Mouse (Mus musculus) lung, embryonic 16.5 days (tissue): Measurements from ENCODE around the gene Proca1. TPM values are rescaled to one million over a fixed set of nuclear protein-coding genes. Genes with fewer than 3 reads are reported as not detected.

Experiments used
- ATAC-seq: fragments of 200-750 bp; cut with Nextera tagmentation; 2 replicates; pipeline ENCODE4 v1.8.0; 2017; ENCODE audit warnings: low read depth, mild to moderate bottlenecking, moderate library complexity
- H3K27ac ChIP-seq: fragments of 300-500 bp; sonication (generic); 2 replicates; pipeline ENCODE4 v1.5.1; 2014; ENCODE audit warnings: mild to moderate bottlenecking, control low read depth, low read length
- H3K27me3 ChIP-seq: fragments of 300-500 bp; sonication (generic); 2 replicates; pipeline ENCODE4 v1.6.1; 2014; ENCODE audit warnings: low read depth, low read length, mixed read lengths; ENCODE audit not compliant: control insufficient read depth, insufficient read depth
- H3K36me3 ChIP-seq: fragments of 300-500 bp; sonication (generic); 2 replicates; pipeline ENCODE4 v1.6.1; 2014; ENCODE audit warnings: low read length; ENCODE audit not compliant: control insufficient read depth, insufficient read depth
- H3K4me1 ChIP-seq: fragments of 300-500 bp; sonication (generic); replicated peaks from 2 replicates; pipeline ENCODE4 v1.6.1; 2014; ENCODE audit warnings: low read length, mixed read lengths; ENCODE audit not compliant: control insufficient read depth, insufficient read depth
- H3K4me2 ChIP-seq: fragments of 300-500 bp; sonication (generic); 2 replicates; pipeline ENCODE4 v1.6.1; 2014; ENCODE audit warnings: low read depth, low read length, control low read depth
- H3K4me3 ChIP-seq: fragments of 300-500 bp; sonication (generic); 2 replicates; pipeline ENCODE4 v1.5.1; 2014; ENCODE audit warnings: mild to moderate bottlenecking, low read length, control low read depth
- H3K9ac ChIP-seq: fragments of 300-500 bp; sonication (generic); 2 replicates; pipeline ENCODE4 v1.6.1; 2014; ENCODE audit warnings: low read length, control low read depth
- H3K9me3 ChIP-seq: fragments of 300-500 bp; sonication (generic); 2 replicates; pipeline ENCODE4 v1.6.1; 2016; ENCODE audit warnings: low read length; ENCODE audit not compliant: control insufficient read depth
- WGBS: fragments of 180-500 bp; shearing (Covaris S2); extraction: QIAGEN DNeasy Blood & Tissue Kit; methylation state at CpG from one replicate; pipeline ENCODE4 v1.1.7; 2014; 5-methylcytosine and 5-hydroxymethylcytosine counted together
- polyA plus RNA-seq: library from polyadenylated mRNA; unstranded; fragments of >200 nt; fragmentation: Nextera tagmentation; extraction: Ambion mirVana; gene quantifications from 2 replicates; pipeline ENCODE4 v1.2.1, GENCODE M21; 2015

The Proca1 gene
- polyA plus RNA-seq, 1 experiment from 2014 or later: 6.8 TPM

DNA sequence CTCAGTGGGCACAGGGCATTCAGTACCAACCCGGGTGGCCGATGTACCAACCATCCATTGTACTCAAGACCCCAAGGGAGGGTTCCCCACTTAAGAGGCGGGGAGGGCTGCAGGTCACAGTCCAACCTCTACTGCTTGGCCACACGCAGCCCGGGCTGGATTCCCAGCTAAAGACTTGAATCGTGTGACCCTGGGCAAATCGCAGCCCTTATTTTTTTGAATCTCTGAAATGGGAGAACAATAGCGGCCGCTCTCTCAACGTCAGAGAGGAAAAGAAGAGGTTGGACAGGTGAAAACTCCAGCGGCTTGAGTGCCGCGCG, 28.6 kb upstream of the Proca1 start:
- Histone ChIP-seq H3K4me2 (peak overlapping the region; percentile 88), H3K4me3 (peak overlapping the region; percentile 88), H3K27me3 (no peaks in the 10 kb centered on the region), H3K9me3 (no peaks in the 10 kb centered on the region), H3K9ac (peak overlapping the region; percentile 92), H3K36me3 (peaks cover 23% of the 10 kb centered on the region), H3K4me1 (peaks cover 42% of the 10 kb centered on the region), H3K27ac (peak overlapping the region; percentile 99)
- WGBS: 0% methylated on average over 14 of the region's 14 CpGs
- no peak; the same call in 1 of the 2 replicates for ATAC-seq

DNA sequence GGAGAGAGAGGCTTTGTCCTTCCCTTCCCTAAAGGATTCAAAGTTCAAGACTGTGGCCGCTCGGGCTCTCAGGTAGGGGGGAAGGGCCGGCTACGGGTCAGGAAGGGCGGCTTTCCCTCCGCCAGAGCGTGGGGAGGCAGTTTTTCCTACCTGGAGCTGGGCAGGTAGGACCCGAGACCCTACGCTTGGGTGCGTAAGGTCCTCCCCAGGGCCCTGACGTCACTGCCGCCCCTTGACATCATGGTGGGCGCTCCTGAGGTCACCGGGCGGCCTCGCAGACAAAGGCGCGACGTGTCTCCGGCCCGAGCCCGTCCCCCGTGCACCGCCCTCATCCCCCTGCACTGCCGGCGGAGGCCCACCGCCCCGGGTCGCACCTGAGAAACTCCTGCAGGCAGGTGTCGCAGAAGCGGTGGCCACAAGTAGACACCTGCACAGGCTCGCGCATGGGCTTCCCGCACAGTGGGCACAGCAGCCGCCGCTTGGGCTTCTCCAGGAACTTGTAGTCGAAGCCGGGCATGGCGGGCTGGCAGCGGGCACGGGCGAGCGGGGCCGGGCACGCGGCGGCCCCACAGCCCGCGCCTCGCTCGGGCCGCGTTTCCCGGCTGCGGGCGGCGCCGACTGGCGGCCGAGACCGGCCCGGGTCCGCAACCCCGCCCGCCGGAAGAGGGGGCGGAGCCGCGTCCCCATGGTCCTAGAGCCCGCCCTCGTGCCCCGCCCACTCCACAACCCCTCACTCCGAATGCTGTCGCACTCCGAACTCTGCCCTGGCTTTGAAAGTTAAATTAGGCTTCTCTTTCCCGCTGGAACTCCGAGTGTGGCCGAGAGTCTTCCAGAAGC, 28.1 kb upstream of the Proca1 start, which contains the start of gene Traf4:
Gene Traf4, minus strand, starts transcription at position 666 of the 837 bp plus-strand sequence.
- H3K4me3 ChIP-seq: peak within 1 kb of the TSS; percentile 88
- no peaks in the 10 kb centered on the region for H3K9me3 ChIP-seq
- ATAC-seq: peak; percentile 86
- peak within 1 kb of the TSS; percentile 99 for H3K27ac ChIP-seq
- WGBS: under 1% methylated on average over 66 of the region's 78 CpGs
- peak within 1 kb of the TSS; percentile 88 for H3K4me2 ChIP-seq
- peaks cover 17% of the 10 kb centered on the region for H3K36me3 ChIP-seq
- H3K27me3 ChIP-seq: no peaks in the 10 kb centered on the region
- peaks cover 36% of the 10 kb centered on the region for H3K4me1 ChIP-seq
- H3K9ac ChIP-seq: peak within 1 kb of the TSS; percentile 92

DNA sequence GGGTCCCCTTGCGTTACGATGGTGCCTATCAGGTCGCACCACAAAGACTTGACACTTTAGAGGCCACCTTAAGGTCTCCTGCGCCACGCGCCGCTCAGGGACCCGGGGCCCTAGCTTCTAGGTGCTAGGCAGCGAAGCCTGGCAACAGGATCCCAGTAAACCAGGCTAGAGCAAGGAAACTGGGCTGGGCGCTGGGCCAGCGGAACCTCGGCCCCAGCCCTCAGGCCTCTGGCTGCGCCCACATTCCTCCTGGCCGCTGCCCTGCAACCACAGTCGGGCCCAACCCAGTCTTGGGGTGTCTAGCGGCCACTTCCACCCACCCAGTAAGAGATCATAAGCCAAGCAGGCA, 27.5 kb upstream of the Proca1 start:
- no peaks in the 10 kb centered on the region for H3K27me3 ChIP-seq
- H3K4me1 ChIP-seq: peaks cover 36% of the 10 kb centered on the region
- ATAC-seq: peak; percentile 43
- H3K36me3 ChIP-seq: peaks cover 11% of the 10 kb centered on the region
- H3K4me3 ChIP-seq: peak overlapping the region; percentile 88
- WGBS: under 1% methylated on average over 16 of the region's 16 CpGs
- H3K27ac ChIP-seq: peak overlapping the region; percentile 99
- no peaks in the 10 kb centered on the region for H3K9me3 ChIP-seq
- peak overlapping the region; percentile 88 for H3K4me2 ChIP-seq
- peak overlapping the region; percentile 92 for H3K9ac ChIP-seq

DNA sequence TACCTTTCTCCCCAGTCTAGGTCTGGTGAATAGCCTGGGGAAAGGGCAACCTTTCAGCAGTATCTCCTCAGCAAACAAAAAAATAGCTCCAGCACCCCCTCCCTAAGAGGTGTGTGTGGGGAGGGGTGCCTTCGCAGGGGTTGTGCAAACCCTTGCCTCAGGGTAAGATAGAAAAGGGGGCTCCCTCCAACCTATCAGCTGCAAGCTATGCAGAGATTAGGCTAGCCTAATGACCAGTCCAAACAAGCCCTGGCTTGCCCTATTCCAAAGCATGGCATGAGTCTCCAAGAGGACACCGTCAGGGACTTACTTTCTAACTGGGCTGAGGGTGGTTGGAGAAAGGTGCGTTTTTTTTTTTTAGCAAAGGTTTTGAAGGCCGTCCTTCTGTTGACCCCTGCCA, 27.0 kb upstream of the Proca1 start:
- peak overlapping the region; percentile 99 for H3K27ac ChIP-seq
- ATAC-seq: no peak
- peak overlapping the region; percentile 92 for H3K9ac ChIP-seq
- no peaks in the 10 kb centered on the region for H3K27me3 ChIP-seq
- H3K9me3 ChIP-seq: no peaks in the 10 kb centered on the region
- H3K4me1 ChIP-seq: peaks cover 36% of the 10 kb centered on the region
- peaks cover 8% of the 10 kb centered on the region for H3K36me3 ChIP-seq
- H3K4me2 ChIP-seq: peak overlapping the region; percentile 88
- 37% methylated on average over 4 of the region's 4 CpGs for WGBS
- peak overlapping the region; percentile 88 for H3K4me3 ChIP-seq

DNA sequence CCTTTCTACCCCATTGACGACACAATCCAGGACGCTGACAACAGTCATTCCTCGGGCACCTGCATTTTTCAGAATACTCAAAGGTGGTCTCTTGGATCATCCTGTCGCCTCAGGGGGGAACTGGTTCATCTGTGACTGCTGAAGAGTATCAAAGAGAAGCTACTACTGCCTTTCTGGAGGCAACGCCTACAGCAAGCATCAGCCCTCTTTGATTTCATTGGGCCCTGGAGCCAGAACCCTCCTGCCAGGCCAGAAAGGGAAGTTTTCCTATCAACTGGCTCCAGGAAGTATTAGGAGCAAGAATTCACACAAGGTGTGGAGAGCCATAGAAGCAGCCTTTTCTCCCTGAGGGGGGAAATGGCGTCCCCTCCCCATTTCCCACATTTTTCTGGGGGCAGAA, 26.6 kb upstream of the Proca1 start:
- Histone ChIP-seq H3K4me3 (no peak overlapping the region), H3K27ac (peak overlapping the region; percentile 99), H3K4me2 (no peak overlapping the region; the same call in 1 of the 2 replicates), H3K9me3 (no peaks in the 10 kb centered on the region), H3K27me3 (no peaks in the 10 kb centered on the region), H3K9ac (peak overlapping the region; percentile 24), H3K4me1 (peaks cover 33% of the 10 kb centered on the region), H3K36me3 (peaks cover 5% of the 10 kb centered on the region)
- ATAC-seq: no peak
- WGBS: 67% methylated on average over 6 of the region's 6 CpGs

DNA sequence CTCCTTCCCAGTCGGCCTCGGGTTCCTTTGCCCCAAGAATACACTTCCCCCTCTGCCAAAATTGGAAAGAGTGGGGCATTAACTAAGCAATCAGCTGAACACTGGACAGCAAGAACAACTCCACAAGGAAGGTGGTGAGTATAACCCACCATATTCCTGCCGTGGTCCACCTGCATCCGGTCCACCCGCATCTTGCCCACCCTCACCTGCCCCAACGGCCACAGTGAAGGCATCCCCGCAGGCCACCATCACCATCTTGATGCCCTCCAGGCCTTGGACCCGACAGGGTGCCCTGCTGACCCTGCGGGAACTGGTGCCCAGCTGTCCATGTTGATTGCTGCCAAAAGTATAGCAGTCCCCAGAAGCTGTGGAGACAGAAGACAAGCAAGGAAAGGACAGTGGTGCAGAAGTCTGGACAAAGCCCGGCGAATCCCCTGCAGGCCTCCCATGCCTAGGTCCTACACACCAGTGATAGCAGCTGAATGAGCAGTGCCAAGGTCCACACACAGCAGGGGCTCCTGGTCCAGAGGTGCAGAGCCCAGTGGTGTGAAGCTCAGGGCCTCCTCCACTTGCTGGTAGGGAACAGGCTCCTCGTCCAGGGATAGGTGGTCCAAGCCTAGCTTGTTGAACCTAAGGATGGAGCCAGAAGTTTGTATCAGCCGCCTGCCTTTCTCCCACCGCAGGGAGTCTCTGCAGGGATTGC, 25.8 kb upstream of the Proca1 start:
- WGBS: 86% methylated on average over 14 of the region's 14 CpGs
- H3K4me3 ChIP-seq: no peak overlapping the region
- H3K9ac ChIP-seq: no peak overlapping the region
- no peak for ATAC-seq
- no peak overlapping the region for H3K4me2 ChIP-seq
- H3K27ac ChIP-seq: no peak overlapping the region
- H3K4me1 ChIP-seq: peaks cover 26% of the 10 kb centered on the region
- H3K9me3 ChIP-seq: no peaks in the 10 kb centered on the region
- H3K36me3 ChIP-seq: 0 out of 2 replicates have a peak, but pooled peaks cover 2% of the 10 kb centered on the region
- no peaks in the 10 kb centered on the region for H3K27me3 ChIP-seq

DNA sequence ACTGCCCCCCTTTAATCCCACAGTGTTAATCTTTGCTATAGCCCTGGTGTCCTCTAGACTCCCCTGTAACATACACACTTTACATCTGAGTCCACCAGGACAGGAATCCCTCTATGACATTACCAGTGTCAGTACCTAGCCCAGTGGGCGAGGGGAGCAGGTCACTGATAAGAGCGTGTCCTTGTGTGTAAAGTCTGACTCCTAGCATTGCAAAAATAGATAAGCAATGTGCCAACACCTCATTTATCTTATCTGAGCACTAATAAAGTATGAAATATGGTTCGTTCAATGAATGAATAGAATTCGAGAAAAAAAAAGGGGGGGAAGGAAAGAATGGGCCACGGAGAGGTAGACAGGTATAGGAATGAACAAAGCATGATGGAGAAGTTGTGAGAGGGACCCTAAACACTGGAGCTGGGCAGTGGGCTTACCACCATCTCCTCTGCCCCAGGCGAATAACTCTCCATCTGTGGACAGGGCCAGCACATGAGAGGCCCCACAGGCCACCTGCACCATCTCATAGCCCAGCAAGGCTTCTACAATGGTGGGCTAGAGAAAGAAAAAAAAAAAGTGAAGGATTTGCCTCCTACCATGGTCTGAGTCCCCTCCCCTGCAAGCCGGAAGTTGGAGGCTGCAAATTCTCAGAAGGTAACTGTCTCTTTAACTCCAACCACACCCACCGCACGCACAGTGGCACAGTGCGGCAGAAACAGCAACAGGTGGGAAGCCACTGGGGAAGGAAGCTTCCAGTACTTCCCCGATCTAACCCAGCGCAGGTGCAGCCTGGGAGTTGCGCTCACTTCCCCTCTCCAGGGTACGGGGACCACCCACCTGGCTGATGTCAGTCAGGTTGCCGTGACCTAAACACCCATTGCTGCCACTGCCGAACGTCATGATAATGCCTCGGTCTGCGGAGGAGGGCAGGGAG, 24.4 kb upstream of the Proca1 start:
- no peak for ATAC-seq
- H3K9me3 ChIP-seq: no peaks in the 10 kb centered on the region
- H3K4me2 ChIP-seq: no peak overlapping the region
- no peaks in the 10 kb centered on the region for H3K27me3 ChIP-seq
- peaks cover 17% of the 10 kb centered on the region for H3K4me1 ChIP-seq
- no peaks in the 10 kb centered on the region for H3K36me3 ChIP-seq
- H3K4me3 ChIP-seq: no peak overlapping the region
- WGBS: 44% methylated on average over 19 of the region's 19 CpGs
- H3K9ac ChIP-seq: no peak overlapping the region
- no peak overlapping the region for H3K27ac ChIP-seq

DNA sequence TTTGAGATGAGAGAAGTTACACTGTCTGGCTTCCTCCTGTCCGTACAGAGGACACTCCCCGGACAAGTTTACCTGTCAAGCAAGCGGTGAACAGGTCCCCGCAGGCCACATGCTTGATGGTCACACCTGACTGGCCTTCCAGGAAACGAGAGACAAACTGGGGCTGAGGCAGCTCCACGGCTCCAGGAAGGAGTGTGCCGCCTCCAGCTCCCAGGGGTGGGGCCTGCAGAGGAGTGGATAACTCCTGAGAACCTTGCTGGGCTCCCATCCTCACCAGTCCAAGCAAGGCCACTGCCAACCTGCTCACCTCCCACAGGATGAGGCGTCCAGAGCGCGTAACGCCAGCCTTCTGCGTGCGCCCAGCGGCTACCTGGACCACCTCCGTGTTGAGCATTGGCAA, 22.9 kb upstream of the Proca1 start:
- WGBS: 76% methylated on average over 15 of the region's 15 CpGs
- H3K36me3 ChIP-seq: no peaks in the 10 kb centered on the region
- no peak overlapping the region for H3K9ac ChIP-seq
- no peak overlapping the region for H3K4me3 ChIP-seq
- H3K27ac ChIP-seq: no peak overlapping the region
- no peaks in the 10 kb centered on the region for H3K27me3 ChIP-seq
- H3K4me2 ChIP-seq: no peak overlapping the region
- peaks cover 17% of the 10 kb centered on the region for H3K4me1 ChIP-seq
- ATAC-seq: no peak
- no peaks in the 10 kb centered on the region for H3K9me3 ChIP-seq

DNA sequence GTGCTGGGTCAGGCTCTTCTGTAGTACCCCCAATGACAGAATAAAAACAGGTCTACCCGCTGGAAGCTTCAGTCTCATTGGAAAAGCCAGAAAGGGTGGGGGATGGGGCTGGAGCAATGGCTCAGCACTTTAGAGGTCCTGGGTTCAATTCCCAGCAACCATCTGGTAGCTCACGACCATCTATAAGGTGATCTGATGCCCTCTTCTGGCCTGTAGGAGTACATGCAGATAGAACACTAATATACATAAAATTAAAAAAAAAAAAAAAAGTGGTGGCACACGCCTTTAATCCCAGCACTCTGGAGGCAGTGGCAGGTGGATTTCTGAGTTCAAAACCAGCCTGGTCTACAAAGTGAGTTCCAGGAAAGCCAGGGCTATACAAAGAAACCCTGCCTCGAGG, 21.9 kb upstream of the Proca1 start:
- Histone ChIP-seq H3K27ac (no peak overlapping the region), H3K27me3 (no peaks in the 10 kb centered on the region), H3K4me1 (peaks cover 10% of the 10 kb centered on the region), H3K4me2 (no peak overlapping the region), H3K9ac (no peak overlapping the region), H3K36me3 (no peaks in the 10 kb centered on the region), H3K4me3 (no peak overlapping the region), H3K9me3 (no peaks in the 10 kb centered on the region)
- ATAC-seq: no peak
- WGBS: 71% methylated on average over 4 of the region's 4 CpGs
